Mouse (Mus musculus): Measurements from ENCODE around the gene 4930558K02Rik. TPM values are rescaled to one million over a fixed set of nuclear protein-coding genes. Genes with fewer than 3 reads are reported as not detected.

The 4930558K02Rik gene
- total RNA-seq, 2 experiments from 2014 or later = 0.37 TPM; not detected in 1

DNA sequence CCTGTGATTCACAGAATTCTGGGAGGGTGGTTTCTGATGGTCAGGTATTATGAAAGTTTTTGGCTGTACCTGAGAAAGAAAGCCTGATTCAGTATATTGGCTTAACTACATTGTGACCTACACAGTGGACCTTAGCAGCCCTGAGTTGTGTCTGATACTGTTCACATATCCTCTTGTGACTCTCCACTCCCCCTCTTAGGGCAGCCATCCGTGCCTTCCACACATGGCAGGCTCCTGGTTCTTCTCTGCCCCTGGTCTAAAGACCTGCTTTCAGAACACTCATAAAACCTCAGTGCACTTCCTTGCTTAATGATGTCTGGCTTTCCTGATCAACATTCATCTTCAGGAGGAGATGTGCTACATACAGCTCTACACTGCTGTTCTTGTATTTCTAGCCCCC, 26.8 kb downstream of the 4930558K02Rik start:
- no peak for DNase-seq (ENCODE audit: low spot score in 2 of 2)

GRCm38 (mm10) chr1:161951009-161951779, 28.2 kb downstream of the 4930558K02Rik start:
- no peak for DNase-seq (ENCODE audit: low spot score in 2 of 2)

- DNase-seq (ENCODE audit: low spot score in 2 of 2) = no peak
Measured at GRCm38 (mm10) chr1:161942082-161942481, 37.4 kb downstream of the 4930558K02Rik start.

- no peak for DNase-seq (ENCODE audit: low spot score in 2 of 2)
Measured at GRCm38 (mm10) chr1:161932286-161932685, 47.1 kb downstream of the 4930558K02Rik start.

DNA sequence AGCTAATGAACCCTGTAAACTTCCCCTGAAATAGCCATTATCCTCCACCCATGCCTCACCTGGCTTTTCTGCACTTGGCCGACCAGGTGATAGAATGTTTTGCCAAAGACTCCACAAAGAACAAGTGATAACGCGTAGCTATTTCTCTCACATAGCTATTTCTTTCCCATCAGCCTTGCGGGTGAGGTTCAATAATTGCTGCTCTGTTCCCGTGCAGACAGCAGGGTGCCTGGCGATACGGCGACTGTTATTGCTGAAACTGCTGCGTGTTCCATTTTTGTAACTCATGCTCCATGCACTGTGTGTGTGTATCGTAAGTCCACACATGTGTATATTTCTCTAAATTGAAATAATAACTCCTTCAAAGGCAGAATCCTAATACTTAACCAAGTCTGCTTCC, 47.6 kb downstream of the 4930558K02Rik start:
- peak; percentile 11 to 17 for DNase-seq (ENCODE audit: low spot score in 2 of 2)

DNA sequence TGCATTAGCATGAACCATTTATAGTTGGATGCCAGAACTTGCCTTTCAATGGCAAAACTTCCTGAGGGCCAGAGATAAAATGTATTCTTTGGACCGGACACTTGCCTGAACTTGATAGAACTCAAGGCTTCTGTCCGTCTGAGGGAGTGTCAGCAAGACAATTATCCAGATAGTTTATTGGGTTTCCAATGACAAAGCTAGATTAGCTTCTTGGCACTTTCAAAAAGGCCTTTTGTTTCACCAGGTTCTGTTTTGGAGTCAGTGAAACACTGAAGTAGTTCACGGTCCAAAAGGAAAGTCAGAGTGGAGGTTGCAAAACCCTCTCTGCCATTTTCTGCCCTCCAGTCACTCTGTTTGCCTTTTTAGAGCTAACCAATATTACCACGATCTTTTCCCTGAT, 48.1 kb downstream of the 4930558K02Rik start:
- no peak for DNase-seq (ENCODE audit: low spot score in 2 of 2)

- no peak for DNase-seq (ENCODE audit: low spot score in 2 of 2)
Measured at GRCm38 (mm10) chr1:161927976-161928375, 51.5 kb downstream of the 4930558K02Rik start.

DNA sequence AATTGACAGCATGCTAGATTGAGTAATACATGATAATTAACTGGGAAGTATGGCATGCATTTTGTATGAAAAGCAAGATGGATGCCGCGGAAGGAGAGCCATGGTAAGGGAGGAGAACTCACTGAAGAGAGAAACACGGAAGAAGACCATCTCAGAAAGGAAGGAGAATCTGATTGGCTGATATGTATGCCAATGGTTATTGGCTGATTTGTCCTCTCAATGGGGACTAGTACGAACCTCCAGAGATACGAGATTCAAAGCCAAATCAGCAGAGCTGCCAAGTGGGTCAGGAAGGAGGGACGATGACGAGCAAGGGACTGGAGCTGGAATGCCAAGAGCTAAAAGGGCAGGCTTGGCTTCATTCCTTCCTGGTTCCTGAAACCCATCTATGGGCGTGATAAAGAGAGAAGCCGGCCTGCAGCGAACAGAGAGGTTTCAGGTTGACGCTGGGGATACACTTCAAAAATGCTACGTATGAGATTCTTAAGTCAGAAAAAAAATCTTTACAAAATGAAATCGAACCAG, 54.1 kb downstream of the 4930558K02Rik start:
- DNase-seq (ENCODE audit: low spot score in 2 of 2) = peak in 1 of 2 experiments; percentile 13

DNA sequence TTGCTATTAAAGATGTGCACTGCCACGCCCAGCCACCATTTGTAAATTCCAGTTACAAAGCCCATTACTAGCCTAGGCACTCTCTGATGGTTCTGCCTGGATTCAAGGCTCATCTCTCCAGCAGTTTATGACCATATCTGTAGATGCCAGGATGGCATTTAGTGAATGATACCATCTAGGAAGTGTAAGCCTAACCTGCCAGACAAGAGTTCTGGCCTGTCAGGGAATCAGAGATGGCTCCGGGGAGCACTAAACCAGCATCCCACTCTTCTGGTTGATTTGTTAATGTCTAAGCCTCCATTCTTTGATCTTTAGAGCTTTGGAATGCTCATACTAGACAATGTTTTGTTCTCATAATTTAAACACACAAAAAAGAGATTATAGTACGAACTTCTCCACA, 55.1 kb downstream of the 4930558K02Rik start:
- no peak for DNase-seq (ENCODE audit: low spot score in 2 of 2)

DNA sequence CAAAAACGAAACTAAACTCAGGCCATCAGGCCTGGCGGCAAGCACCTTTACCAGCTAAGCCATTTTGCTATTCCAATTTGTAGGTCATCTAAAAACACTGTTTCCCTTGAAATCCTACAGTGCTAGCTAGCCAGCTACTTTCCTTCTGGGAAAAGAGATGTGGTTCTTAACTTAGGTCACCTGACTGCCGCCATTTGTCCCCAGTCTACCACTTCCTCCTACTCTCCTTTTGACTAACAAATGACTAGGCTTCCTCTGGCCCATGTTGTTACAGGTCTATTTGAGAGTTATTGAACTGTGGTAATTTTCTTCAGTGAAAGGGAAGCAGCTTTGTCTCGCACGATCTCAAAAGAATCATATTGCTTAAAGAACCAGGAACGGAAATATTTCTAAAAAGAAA, 57.5 kb downstream of the 4930558K02Rik start:
- no peak for DNase-seq (ENCODE audit: low spot score in 2 of 2)

GRCm38 (mm10) chr1:161920475-161921454, 58.7 kb downstream of the 4930558K02Rik start:
- DNase-seq (ENCODE audit: low spot score in 2 of 2) = no peak

DNA sequence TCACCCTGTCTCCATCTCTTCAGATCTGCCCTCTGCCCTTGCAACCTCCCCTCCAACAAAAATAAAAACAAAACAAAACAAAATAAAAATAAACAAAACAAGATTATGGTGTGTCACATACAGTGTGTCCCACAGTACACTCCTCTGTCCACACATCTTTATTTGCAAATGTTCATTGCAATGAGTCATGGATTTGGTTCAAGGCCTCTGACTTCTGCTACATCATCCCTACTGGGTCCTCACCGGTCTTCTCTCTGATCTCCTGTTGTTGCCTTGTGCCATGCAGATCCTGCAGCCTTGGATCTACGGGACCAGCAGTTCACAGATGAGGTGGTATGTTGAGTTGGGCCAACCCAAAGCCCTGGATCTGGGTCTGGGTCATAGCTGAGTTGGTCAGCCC, 59.8 kb downstream of the 4930558K02Rik start:
- DNase-seq (ENCODE audit: low spot score in 2 of 2) = no peak

DNA sequence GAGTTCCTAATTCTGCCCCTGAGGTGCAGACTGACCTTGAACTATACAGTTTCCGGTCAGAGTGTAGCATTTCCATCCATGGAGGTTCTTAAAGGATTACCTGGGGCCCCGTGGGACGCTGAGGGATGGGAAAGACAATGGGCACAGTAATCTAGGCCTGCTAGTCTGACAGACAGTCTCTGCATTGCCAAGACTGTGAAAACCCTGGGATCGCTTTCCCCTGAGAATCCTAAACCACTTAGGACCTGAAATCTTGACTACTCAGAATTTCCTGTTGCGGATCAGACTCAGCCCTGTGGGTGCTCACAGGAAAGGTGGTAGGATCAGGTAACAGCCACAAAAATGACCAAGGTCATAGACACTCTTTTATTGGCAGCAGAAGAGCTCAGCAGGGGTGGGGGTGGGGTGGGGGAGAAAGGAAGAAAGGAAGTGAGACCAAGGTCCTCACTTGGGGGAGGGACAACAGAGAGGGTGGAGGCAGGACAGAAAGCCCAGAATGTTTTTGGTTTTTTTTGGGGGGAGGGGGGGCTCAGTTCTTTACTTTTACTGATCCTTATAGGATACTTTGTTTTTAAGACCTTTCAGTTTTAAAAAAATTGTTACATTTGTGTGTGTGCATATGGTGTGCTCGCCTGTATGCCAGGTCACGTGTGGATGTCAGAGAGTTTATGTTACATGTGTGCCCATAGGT, 60.6 kb downstream of the 4930558K02Rik start:
- no peak for DNase-seq (ENCODE audit: low spot score in 2 of 2)

DNA sequence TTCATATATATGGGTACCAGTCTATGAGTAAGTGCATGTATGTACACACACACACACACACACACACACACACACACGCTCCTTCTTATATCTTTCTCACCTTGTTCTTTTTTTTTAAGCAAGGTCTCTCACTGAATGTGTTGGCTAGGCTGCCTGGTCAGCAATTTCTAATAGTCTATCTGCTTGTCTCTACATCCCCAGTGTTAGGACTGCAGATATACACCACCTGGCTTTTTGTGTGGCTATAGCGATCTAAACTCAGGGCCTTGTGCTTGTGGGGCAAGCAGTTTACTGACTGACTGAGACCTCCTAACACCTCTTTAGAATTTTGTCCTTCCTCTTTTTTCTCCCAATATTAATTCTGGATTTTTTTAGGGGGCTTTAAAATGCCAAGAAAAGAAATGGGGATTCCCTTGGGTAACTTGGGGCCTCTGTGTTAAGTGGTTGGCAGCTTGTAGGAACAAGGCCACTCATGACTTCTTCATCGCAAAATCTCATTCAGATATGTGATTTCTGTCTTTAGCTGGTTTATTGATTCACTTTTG, 61.4 kb downstream of the 4930558K02Rik start:
- DNase-seq (ENCODE audit: low spot score in 2 of 2) = no peak

DNA sequence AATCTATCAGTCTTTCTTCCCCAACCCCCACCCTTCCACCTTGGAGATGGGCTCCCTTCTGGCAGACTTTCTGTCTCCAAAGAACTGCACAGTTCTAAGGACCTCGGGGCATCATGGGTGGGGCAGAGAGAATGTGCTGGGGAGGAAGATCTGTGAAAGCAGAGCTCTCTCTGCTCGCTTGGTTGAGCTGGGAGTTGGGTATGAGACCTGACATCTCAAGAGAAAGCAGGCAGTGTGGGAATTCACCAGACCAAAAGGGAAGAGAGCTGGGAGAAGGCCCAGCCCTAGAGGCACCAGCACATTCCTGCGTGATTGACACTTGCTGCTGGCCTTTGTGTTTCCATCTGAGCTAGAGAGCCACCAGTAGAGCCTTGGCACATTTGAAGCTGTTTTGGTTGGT, 63.4 kb downstream of the 4930558K02Rik start:
- DNase-seq (ENCODE audit: low spot score in 2 of 2) = no peak

GRCm38 (mm10) chr1:161913648-161913984, 65.8 kb downstream of the 4930558K02Rik start:
- no peak for DNase-seq (ENCODE audit: low spot score in 2 of 2)

GRCm38 (mm10) chr1:161912940-161913647, 66.3 kb downstream of the 4930558K02Rik start:
- DNase-seq (ENCODE audit: low spot score in 2 of 2) = no peak

GRCm38 (mm10) chr1:161909074-161909473, 70.4 kb downstream of the 4930558K02Rik start:
- no peak for DNase-seq (ENCODE audit: low spot score in 2 of 2)

GRCm38 (mm10) chr1:161907795-161908457, 71.5 kb downstream of the 4930558K02Rik start:
- DNase-seq (ENCODE audit: low spot score in 2 of 2) = no peak

DNA sequence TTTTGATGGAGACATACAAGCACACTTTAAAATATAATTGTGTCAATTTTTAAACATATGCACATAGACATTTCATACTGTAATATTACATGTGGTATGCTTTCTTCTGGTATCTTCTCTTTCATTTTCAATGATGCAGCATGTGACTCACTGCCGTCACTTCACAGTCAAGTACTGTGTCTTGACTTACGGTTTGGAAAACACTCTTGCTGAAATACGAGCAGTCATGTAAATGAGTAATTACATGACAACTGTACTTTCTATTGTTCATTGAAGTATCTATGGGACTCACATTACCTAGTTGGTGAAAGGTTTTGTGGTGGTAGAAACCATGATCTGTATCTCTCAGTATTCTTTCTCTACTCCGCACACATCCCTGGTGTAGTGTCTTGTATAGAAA, 72.3 kb downstream of the 4930558K02Rik start:
- DNase-seq (ENCODE audit: low spot score in 2 of 2) = no peak

Data from layer of hippocampus, postnatal 10 days (tissue).